Mouse (Mus musculus) G1E (cell line): ENCODE measurements at regions not wholly inside any gene's neighbourhood (a gene's known extent, or its start where the extent isn't known, plus 50 kb on each side); places are given as distances from the start of the nearest gene placed in this dataset.

Source experiments
- CTCF ChIP-seq: IDR thresholded peaks from 2 replicates; pipeline ENCODE4 v1.5.1; 2012; ENCODE audit warnings: low read depth, low read length, inconsistent platforms, mixed read lengths
- GATA1 ChIP-seq: IDR thresholded peaks from 2 replicates; pipeline ENCODE4 v1.6.1; 2012; ENCODE audit warnings: borderline replicate concordance, low read length, inconsistent platforms, mixed read lengths

DNA sequence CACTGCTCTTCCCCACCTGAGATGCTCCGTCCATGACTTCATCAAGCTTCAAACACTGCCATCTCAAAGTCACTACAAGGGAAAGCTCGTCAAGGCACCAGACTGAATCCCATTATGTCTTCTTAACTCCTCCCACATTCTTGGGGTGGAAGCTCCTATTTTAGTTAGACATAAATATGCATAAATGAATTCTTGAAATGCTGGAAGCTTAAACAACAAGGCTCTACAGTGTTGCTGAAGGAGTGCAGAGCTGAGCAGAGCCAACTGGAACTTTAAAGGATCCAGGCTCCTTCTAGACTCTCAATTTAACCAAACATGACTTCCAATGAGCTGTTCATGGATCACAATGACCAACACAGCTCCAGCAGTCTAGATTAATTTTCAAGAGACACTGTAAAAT, 261.1 kb downstream of the Irs2 start:
- TF ChIP-seq CTCF (no peak), GATA1 (no peak)
